In the genomic region with DNA sequence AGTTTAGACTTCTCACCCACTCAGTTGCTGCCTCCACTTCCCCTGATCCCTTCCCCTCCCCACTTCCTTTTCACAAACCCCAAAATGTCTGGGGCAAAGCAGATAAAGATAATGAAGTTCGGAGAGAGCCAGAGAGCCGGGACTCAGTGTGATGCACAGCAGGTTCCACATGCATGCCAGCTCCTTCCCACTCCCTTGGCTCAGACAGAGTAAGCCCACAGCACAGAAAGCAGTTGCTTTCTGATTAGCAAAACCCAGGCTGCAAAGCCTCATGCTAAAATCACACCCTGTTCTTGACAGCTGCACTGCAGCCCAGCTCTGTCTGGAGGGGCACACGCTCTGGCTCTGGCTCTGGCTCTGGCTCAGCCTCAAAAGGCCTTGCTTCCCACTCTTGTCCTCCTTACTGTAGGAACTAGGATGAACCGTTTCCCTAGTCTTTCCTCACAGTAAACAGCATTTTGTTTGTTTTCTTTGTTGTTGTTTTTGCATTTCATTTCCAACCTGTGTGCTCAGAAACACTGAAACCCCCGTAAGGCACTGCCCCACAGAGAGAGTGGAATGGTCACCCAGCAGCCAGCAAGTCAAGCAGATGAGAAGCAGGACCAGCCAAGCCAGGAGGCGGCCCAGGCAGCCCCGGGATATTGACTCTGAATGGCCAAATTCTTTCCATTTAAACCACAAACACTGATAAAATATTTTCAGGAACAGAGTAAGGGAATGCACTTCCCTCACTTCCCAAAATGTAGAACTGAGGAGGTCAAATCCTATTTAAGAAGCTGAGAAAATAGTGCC, we compare ENCODE assay signal across 11 mouse cellular contexts.
DNase-seq lines count a peak whose midpoint lies in the region; ATAC-seq and TF ChIP-seq lines count a peak whose summit lies in the region.
"Had no signal": no experiment of that assay in that cellular context is flagged by ENCODE, and none has a peak within 500 bp of the region (broad histone marks: within the 10 kb centered on the region; RNA-seq: fewer than 3 reads in every experiment).

No protein-coding gene starts in this region.

- no peaks in the 10 kb centered on the region for H3K4me1 ChIP-seq in cerebellum, adult 2 months (ENCODE audit: control insufficient read depth, insufficient read depth, low read length)
- H3K4me1 ChIP-seq: stomach, embryonic 15.5 days had no signal

- intact Hi-C loops in heart, postnatal 14 days (cut with DNase I) = no loop called here

- WGBS in cerebellum, adult 2 months = 48% methylated on average over 7 of the region's 7 CpGs

- no peak overlapping the region for H3K27ac ChIP-seq in cerebellum, adult 2 months (ENCODE audit: insufficient read depth, low read length)
- H3K27ac ChIP-seq: lung, embryonic 15.5 days; stomach, embryonic 15.5 days had no signal

- peak; percentile 81 for ATAC-seq in megakaryocyte-erythroid progenitor cell, adult 5-6 weeks (replicated peaks; ENCODE audit: low FRiP score, low TSS enrichment, poor library complexity, severe bottlenecking)

- TF ChIP-seq CTCF in cerebellum, adult 2 months (IDR thresholded peaks at IDR 0.05; ENCODE audit: borderline replicate concordance, insufficient read depth, low read depth, low read length) = no peak

- no peak for TF ChIP-seq POLR2A in cerebellum, adult 2 months (IDR thresholded peaks at IDR 0.05; ENCODE audit: borderline replicate concordance, insufficient read depth, low read length)

- DNase-seq in cerebellum, postnatal 14 days = peak; percentile 61 to 63
- DNase-seq in cerebellum, adult 2 months = no peak
- peak; percentile 7 for DNase-seq in c-Kit-positive CD71-negative TER-119-negative erythroid progenitor cells, embryonic 14.5 days (ENCODE audit: low read depth)
- DNase-seq in heart, postnatal 14 days = peak; percentile 28 to 29
- DNase-seq in embryo, embryonic 11 days = no peak
- no peak for DNase-seq in embryo, embryonic 10 days (ENCODE audit: low spot score)
- no peak for DNase-seq in retina, postnatal 1 day
- DNase-seq: adrenal gland, postnatal 25 days had no signal

- H3K4me3 ChIP-seq in cerebellum, adult 2 months (replicated peaks; ENCODE audit: insufficient read depth, low read depth, low read length) = no peak overlapping the region
- H3K4me3 ChIP-seq: lung, embryonic 15.5 days; stomach, embryonic 15.5 days had no signal

- H3K27me3 ChIP-seq in cerebellum, adult 2 months (ENCODE audit: control insufficient read depth, insufficient read depth, low read length) = no peaks in the 10 kb centered on the region
- H3K27me3 ChIP-seq: lung, embryonic 15.5 days; stomach, embryonic 15.5 days had no signal

Comparison
In these comparisons a context has a peak if more than half of its experiments do, and no peak if none do; other contexts are left out.
1. DNase-seq: peak in cerebellum, postnatal 14 days (2 of 2), c-Kit-positive CD71-negative TER-119-negative erythroid progenitor cells, embryonic 14.5 days (single experiment) and heart, postnatal 14 days (2 of 2); none in cerebellum, adult 2 months (0 of 2), embryo, embryonic 11 days (single experiment), embryo, embryonic 10 days (single experiment) and retina, postnatal 1 day (single experiment).